Mouse (Mus musculus) right cerebral cortex, postnatal 36 days (tissue): ENCODE data around the gene Mfap2.

Experiments
- DNase-seq, 2 experiments: peaks; one replicate each; pipeline ENCODE4 v3.0.0; 2022; ENCODE audit warnings: low spot score in 2 of 2, mixed read lengths in 1 of 2

Mfap2 gene

GRCm38 (mm10) chr4:140987476-140987875 lies 22.7 kb upstream of the Mfap2 start:
- no peak for DNase-seq

DNA sequence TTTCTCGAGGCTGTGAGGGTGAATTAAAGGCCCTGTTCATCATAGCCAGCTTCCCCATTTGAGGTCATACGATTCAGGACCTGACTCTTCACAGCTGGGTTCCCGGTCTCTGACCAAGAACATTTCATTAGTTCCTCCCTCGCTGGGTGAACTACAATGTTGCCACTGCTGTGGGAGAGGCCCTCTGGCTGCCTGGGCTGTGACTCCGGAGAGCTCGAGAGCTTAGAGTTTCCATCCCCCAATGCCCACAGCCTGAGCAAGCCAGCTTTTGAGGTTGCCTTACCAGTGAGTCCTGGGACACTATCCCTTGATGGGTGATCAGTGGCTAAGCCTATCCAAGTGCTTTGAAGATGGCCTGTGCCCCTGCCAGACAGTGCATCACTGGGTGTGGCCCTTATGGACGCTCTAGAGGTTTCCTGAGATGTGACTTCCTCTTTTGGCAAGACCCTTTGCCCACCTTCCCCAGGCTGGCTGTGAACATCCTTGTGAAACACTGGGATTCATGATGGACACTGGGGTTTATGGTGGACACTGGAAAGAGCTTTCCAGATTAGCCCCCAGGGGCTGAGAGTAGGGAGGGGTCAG lies 21.4 kb upstream of the Mfap2 start:
- no peak for DNase-seq

DNA sequence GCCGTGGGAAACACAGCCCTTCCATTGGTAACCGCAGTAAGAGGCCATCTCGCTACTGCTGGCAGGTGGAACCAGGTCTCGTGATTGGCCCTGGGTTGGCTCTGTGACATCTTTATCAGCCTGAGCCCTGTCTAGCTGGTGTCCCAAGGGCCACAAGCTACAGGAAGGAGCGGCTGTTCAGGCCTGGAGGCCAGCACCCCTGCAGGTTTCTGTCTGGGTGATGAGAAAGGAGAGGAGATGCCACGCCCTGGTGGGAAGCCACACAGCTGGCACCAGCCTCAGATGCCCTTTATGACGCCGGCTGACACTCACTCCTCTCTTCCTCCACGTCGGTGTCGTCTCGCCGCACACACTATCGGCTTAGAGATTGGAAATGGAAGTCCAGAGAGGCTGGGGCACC lies 20.8 kb upstream of the Mfap2 start:
- no peak for DNase-seq

GRCm38 (mm10) chr4:140992215-140992614 lies 18.0 kb upstream of the Mfap2 start:
- DNase-seq = no peak

GRCm38 (mm10) chr4:140993846-140994245 lies 16.4 kb upstream of the Mfap2 start:
- DNase-seq = no peak

DNA sequence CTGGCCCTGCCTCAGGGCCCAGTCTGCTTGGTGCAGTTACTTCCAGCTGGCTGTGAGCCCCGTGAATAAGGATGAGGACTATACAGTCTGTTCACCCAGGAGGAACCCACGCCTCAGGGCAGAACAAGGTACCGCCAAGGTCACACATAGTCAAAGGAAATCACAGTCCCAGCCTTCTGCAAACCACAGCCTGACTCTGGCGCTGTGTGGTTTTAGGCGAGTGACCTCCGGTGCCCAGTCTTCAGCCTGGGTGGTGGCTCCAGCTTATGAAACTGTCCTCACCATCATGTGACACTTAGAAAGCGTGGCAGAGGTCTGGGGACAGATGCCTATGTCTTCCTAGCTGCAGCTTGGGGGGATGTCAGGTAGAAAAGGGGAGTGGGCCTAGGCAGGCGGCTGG lies 14.4 kb upstream of the Mfap2 start:
- DNase-seq = no peak

DNA sequence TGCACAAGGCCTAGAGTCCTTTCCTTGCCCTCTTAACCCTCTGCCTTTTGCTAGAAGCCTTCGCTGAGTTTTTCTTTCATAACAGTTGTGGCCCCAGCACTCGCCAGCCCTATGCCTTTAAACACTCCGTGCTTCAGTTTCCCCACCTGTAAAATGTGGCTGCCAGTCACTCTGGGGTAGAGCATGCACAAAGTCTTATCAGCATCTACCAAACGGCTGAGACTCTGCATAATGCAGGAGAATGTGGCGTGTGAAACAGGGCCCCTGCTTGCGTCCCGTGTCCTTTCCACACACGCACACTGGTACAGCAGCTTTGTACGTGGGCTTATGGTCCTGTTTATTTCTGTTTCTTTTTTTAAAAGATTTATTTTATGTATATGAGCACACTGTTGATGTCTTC lies 13.4 kb upstream of the Mfap2 start:
- DNase-seq = no peak

DNA sequence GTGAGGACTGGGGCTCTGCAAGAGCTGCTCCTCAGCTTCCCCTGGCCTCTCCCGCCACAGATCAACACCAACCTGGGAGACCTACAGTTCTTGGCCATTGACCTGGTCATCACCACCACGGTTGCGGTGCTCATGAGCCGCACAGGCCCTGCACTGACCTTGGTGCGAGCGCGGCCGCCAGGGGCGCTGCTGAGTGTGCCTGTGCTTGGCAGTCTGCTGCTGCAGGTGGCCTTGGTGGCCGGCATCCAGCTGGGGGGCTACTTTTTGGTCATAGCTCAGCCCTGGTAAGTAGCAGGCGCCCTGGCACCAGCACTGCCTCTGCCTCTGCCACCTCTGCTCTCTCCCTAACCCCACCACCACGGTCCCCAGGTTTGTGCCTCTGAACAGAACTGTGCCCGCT lies 4.2 kb upstream of the Mfap2 start:
- DNase-seq = no peak

DNA sequence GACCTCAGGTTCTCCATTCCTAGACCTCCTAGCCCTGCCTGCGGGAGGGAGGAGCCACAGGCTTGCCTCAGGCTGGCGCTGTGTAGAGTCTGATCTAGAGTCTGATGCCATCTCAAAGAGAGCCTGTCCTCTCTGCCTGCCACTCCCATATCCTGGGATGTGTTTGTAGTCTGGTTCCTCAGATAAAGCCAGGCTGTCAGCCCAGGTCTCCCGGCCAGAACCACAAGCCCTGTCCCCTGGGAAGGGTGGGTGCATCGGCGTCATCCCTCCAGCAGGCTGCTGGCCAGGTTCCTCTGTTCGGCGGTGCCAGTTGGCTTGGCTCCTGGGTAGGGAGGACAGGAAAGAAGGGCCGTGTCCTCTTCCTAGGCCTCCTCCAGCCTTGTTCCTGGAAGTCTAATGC lies 2.2 kb upstream of the Mfap2 start:
- DNase-seq = no peak

- no peak for DNase-seq
Observed at GRCm38 (mm10) chr4:141010526-141010925, 308 bp downstream of the Mfap2 start.

DNA sequence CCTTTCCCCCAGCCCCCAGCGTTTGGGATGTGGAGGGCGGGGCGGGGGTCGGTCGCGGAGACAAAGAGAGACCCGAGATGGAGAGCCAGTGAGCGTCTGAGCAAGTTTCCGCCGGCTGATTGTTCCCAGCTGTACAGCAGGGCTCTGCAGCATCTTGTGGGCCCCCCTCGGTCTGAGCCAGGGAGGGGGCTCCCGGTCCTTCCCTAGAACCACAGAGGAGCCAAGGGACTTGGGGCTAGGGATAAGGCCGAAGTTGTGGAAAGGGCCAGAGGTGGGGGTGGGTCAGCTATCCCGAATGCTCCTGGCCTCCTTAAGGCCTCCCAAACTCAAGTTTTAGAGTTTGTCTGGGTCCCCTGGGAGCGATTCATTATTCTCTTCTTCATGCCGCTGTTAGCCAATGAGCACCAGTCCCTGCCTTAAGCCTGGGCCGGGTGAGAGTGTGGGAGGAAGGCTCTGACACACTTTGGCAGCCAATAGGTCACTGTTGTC lies 767 bp downstream of the Mfap2 start:
- no peak for DNase-seq

DNA sequence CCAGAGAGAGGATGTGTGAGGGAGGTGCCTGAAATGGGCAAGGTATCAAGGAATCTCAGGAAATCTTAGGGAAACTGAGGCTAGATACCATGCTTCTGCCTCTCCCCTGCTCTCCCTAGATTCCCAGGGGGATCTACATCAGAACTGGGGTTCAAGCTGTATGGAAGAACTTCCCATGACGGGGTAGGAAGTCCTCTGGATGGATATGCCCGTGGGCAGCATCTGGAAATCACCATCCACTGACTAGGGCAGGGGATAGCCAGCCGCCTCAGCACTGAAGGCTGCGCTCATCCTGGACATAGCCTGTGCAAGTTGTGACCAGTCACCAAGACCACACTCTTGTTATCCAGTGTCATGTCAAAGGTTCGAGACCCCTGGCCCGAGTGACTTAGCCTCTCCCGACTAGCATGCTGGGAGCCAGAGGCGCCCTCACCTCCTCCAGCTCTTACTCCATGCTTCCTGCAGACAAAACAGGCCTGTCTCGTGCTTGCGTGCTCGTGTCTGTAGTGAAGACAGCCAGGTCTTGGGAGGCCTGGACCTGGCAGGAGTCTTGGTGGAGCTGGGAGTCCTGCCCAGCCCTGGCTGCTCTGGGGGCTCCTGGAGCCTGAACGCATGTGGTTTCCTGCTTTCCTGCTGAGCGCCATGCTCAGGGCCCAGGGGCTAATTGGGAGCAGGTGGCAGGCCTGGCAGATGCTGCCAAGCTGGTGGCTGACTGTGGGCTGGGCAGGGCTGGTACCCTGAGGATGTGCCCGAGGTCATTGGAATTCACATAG lies 1.5 kb downstream of the Mfap2 start:
- no peak for DNase-seq

GRCm38 (mm10) chr4:141012558-141012957 lies 2.3 kb downstream of the Mfap2 start:
- no peak for DNase-seq

GRCm38 (mm10) chr4:141014114-141014513 lies 3.9 kb downstream of the Mfap2 start:
- no peak for DNase-seq

DNA sequence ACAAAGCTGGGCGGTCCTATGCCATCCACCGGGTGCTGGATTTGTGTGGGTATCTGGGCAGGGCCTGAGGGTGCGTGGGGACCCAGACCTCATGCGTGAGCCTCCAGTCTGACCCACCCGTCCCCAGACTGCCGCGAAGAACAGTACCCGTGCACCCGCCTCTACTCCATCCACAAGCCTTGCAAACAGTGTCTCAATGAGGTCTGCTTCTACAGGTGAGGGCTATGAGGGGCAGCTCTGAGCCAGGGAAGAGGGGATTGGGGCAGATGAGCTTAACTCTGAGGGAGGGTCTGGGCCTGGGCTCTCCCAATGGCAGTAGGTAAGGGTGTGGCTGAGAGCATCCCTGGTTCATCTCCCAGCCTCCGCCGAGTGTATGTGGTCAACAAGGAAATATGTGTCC lies 4.6 kb downstream of the Mfap2 start:
- no peak for DNase-seq

DNA sequence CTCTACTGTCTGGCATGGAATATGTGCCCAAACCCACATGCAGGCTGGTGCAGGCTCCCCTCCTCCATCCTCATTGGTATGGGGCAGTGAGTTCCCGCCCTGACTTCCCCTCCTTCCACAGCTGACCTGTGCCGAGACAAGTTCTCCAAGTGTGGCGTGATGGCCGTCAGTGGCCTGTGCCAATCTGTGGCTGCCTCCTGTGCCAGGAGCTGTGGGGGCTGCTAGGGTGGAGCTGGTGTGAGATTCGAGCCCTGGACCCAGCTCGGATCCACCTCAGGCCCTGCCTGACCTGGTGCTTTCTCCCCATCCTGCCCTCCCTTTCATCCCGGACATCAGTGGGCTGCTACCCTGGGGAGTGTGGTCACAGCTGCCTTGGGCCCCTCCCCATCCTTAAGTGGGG lies 5.1 kb downstream of the Mfap2 start:
- DNase-seq = no peak

- no peak for DNase-seq
Observed at GRCm38 (mm10) chr4:141016311-141016710, 6.1 kb downstream of the Mfap2 start.

DNA sequence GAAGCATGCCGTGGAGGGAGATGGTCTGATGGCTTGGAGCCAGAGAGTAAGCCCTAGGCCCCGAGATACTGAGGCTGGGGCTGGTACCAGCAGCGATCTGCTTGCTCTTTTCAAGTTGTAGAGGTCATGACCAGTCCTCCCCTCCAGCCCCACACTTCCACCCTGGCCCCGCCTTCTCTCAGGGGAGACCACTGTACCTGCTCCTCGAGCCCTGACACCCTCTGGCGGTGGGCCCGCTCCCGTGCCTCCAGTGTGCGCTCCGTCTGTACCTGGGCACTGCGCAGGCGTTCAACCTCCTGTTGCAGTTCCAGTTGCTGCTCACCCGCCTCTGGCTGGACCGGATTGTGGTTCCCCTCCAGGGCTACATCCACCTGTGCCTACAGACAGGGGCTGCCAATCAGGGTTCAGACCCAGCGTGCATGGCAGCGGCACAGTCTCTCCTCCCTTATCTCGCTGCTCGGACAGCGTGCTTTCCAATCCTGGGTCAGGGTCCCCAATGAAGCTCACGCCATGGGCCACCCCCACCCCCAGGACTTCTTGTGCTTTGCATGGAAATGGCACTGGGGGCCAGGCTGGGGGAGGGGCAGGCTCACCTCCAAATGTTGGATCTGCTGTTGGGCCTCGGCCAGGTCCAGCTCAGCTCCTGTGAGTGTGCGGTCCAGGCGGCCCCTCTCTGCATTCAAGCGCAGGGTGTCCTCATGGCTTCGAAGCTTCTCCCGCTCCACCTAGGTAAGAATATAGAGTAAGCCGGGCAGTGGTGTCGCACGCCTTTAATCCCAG lies 7.6 kb downstream of the Mfap2 start:
- DNase-seq = no peak

- no peak for DNase-seq
Observed at GRCm38 (mm10) chr4:141020220-141020619, 10.0 kb downstream of the Mfap2 start.

DNA sequence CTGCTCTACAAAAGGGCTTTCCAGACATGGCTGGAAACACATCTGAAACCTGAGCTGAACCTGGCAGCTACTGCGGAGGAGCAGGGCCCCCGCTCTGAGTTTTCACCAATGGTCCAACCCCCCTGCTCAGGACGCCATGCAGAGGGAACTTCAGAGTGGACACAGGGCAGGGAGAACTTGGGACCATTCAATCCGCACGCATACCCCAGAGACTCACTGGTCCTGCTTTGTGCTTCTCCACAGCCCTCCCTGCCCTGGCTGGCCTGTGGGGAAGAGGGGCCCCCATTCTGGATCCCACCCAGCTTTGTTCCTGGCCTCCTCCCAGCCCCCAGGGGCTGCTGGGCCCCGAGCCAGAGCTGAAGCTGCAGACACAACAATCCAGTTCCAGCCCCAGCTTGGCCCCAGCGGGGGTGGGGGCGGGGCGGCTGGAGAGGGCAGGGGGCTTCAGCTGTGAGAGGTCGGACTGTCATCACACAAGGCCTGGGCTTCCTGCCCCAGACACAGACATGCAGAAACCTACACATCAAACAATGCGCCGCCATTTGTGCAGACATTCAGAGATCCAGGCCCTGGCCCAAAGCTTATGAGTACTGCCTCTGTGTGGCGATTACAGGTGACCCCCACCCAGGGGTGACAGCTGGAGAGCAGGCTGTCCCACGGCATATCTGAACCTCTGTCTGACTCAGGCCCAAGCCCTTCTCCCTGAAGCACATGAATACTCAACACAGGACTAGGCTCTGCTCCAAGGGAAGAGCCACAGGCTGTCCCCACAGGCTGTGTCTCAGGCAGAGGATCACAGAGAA lies 10.8 kb downstream of the Mfap2 start:
- no peak for DNase-seq

DNA sequence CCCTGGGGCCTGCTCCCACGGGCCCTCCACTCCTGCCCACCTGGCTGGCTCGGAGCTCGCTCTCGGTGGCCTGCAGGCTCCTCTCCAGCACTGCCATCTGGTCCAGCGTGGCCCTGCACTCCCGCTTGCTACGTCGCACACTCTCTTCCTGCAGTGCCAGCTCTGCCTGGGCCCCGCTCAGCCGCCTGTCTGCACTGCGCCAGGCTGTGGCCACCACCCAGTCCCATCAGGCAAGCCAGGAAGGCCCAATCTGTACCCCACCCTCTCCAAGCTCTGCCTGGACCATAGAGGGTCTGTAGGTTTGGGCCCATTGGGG lies 11.4 kb downstream of the Mfap2 start:
- DNase-seq = no peak

DNA sequence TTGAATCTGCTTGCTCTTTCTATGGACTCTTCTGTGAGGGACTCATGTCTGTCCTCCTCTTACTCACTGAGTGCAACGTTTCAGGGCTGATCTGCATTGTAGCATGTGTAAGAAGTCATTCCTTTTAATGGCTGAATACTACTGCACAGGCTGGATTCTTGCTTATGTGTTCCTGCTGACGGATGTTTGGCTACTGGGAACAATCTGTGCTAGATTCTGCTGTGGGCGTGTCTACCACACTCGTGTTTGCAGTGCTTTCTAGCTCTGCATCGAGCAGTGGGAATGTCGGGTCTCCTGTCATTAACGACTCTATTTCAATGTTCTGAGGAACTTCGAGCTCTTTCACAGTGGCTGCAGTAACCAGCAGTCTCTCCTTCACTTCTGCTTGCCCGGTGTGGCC lies 13.8 kb downstream of the Mfap2 start:
- DNase-seq = peak in 1 of 2 experiments; percentile 56
